12 mouse cellular contexts compared by ENCODE assay signal in genomic region chr13:35500891-35501290, GRCm38 (mm10).
A peak's percentile ranks its signal among the peaks of the same experiment; 100 is the strongest.
DNase-seq lines count a peak whose midpoint lies in the region; ATAC-seq and TF ChIP-seq lines count a peak whose summit lies in the region.
"Had no signal": no experiment of that assay in that cellular context is flagged by ENCODE, and none has a peak within 500 bp of the region (broad histone marks: within the 10 kb centered on the region; RNA-seq: fewer than 3 reads in every experiment).

No protein-coding gene starts in this region.

- 65% methylated on average over 5 of the region's 5 CpGs for WGBS in forebrain, embryonic 10.5 days
- WGBS in forebrain, postnatal 0 days: 53% methylated on average over 5 of the region's 5 CpGs
- WGBS in embryonic facial prominence, embryonic 14.5 days: 38% methylated on average over 5 of the region's 5 CpGs

- H3K9ac ChIP-seq in forebrain, postnatal 0 days: no peak overlapping the region
- H3K9ac ChIP-seq in embryonic facial prominence, embryonic 14.5 days (ENCODE audit: low read depth, low read length): no peak overlapping the region
- H3K9ac ChIP-seq: liver, embryonic 14.5 days had no signal

- no peak overlapping the region for H3K4me2 ChIP-seq in forebrain, postnatal 0 days (ENCODE audit: low read depth)
- no peak overlapping the region for H3K4me2 ChIP-seq in embryonic facial prominence, embryonic 14.5 days (ENCODE audit: low read depth, low read length)

- no peaks in the 10 kb centered on the region for H3K36me3 ChIP-seq in forebrain, embryonic 10.5 days (replicated peaks)
- no peaks in the 10 kb centered on the region for H3K36me3 ChIP-seq in forebrain, postnatal 0 days (ENCODE audit: insufficient read depth)
- H3K36me3 ChIP-seq in embryonic facial prominence, embryonic 14.5 days (ENCODE audit: control insufficient read depth, insufficient read depth, low read length): no peaks in the 10 kb centered on the region

- H3K27ac ChIP-seq in forebrain, embryonic 10.5 days: 0 out of 2 replicates have a peak overlapping the region, but pooled peaks have one; percentile 48
- no peak overlapping the region for H3K27ac ChIP-seq in forebrain, postnatal 0 days (ENCODE audit: low read depth, low read length)
- no peak overlapping the region; the same call in 1 of the 2 replicates for H3K27ac ChIP-seq in embryonic facial prominence, embryonic 14.5 days (replicated peaks; ENCODE audit: low read depth, low read length)
- H3K27ac ChIP-seq: liver, embryonic 14.5 days had no signal

- H3K27me3 ChIP-seq in forebrain, embryonic 10.5 days (ENCODE audit: poor library complexity, severe bottlenecking): no peaks in the 10 kb centered on the region
- H3K27me3 ChIP-seq in forebrain, postnatal 0 days (ENCODE audit: insufficient read depth, low read length): no peaks in the 10 kb centered on the region
- H3K27me3 ChIP-seq in embryonic facial prominence, embryonic 14.5 days (replicated peaks; ENCODE audit: control insufficient read depth, insufficient read depth, low read length): no peaks in the 10 kb centered on the region

- no peak for DNase-seq in forebrain, embryonic 10.5 days (ENCODE audit: extremely low spot score, low spot score)
- no peak for DNase-seq in forebrain, postnatal 0 days
- peak; percentile 27 for DNase-seq in brain, embryonic 14.5 days (ENCODE audit: low read depth)
- DNase-seq in embryonic facial prominence, embryonic 14.5 days (ENCODE audit: low spot score): peak; percentile 16
- peak; percentile 18 for DNase-seq in neural tube, embryonic 10.5 days (ENCODE audit: extremely low spot score, low spot score)
- DNase-seq in lung, postnatal 10 days: no peak
- DNase-seq in testis, postnatal 14 days (ENCODE audit: low spot score): no peak
- DNase-seq: adrenal gland, postnatal 14 days; kidney, postnatal 25 days had no signal

- no peak overlapping the region for H3K4me3 ChIP-seq in forebrain, embryonic 10.5 days
- no peak overlapping the region for H3K4me3 ChIP-seq in forebrain, postnatal 0 days (ENCODE audit: low read depth, low read length)
- H3K4me3 ChIP-seq in embryonic facial prominence, embryonic 14.5 days (ENCODE audit: low read depth, low read length): no peak overlapping the region
- H3K4me3 ChIP-seq: megakaryocyte, embryonic 14.5 days had no signal

- ATAC-seq in forebrain, postnatal 0 days: no peak
- ATAC-seq in embryonic facial prominence, embryonic 14.5 days (ENCODE audit: low read depth): peak; percentile 38; the same call in 1 of the 2 replicates
- ATAC-seq in erythroid progenitor cell, adult 5-6 weeks (replicated peaks; ENCODE audit: low FRiP score, poor library complexity, severe bottlenecking): no peak

- no peaks in the 10 kb centered on the region for H3K9me3 ChIP-seq in forebrain, embryonic 10.5 days
- H3K9me3 ChIP-seq in forebrain, postnatal 0 days (ENCODE audit: low read length): no peaks in the 10 kb centered on the region
- no peaks in the 10 kb centered on the region for H3K9me3 ChIP-seq in embryonic facial prominence, embryonic 14.5 days (ENCODE audit: control insufficient read depth, low read length)

- no peak for TF ChIP-seq POLR2A in brain, embryonic 14.5 days (IDR thresholded peaks at IDR 0.05; ENCODE audit: borderline replicate concordance, extremely low read depth, insufficient read depth, insufficient read length, poor library complexity, severe bottlenecking)

- no peak for TF ChIP-seq CTCF in forebrain, postnatal 0 days (IDR thresholded peaks at IDR 0.05; ENCODE audit: low read depth)
- no peak for TF ChIP-seq CTCF in brain, embryonic 14.5 days (IDR thresholded peaks at IDR 0.05; ENCODE audit: borderline replicate concordance, extremely low read depth, insufficient read depth, insufficient read length)

- peaks cover 32% of the 10 kb centered on the region for H3K4me1 ChIP-seq in forebrain, embryonic 10.5 days
- peaks cover 6% of the 10 kb centered on the region for H3K4me1 ChIP-seq in forebrain, postnatal 0 days (ENCODE audit: insufficient read depth)
- H3K4me1 ChIP-seq in embryonic facial prominence, embryonic 14.5 days (ENCODE audit: control insufficient read depth, insufficient read depth, low read length): peaks cover 7% of the 10 kb centered on the region
- H3K4me1 ChIP-seq: megakaryocyte, embryonic 14.5 days had no signal

Comparison
In these comparisons a context has a peak if more than half of its experiments do, and no peak if none do; other contexts are left out.
1. DNase-seq: peak in brain, embryonic 14.5 days (single experiment), embryonic facial prominence, embryonic 14.5 days (single experiment) and neural tube, embryonic 10.5 days (single experiment); none in forebrain, embryonic 10.5 days (single experiment), forebrain, postnatal 0 days (single experiment), lung, postnatal 10 days (single experiment) and testis, postnatal 14 days (single experiment).